Mouse (Mus musculus): Measurements from ENCODE around the gene Dapk1.

DNA sequence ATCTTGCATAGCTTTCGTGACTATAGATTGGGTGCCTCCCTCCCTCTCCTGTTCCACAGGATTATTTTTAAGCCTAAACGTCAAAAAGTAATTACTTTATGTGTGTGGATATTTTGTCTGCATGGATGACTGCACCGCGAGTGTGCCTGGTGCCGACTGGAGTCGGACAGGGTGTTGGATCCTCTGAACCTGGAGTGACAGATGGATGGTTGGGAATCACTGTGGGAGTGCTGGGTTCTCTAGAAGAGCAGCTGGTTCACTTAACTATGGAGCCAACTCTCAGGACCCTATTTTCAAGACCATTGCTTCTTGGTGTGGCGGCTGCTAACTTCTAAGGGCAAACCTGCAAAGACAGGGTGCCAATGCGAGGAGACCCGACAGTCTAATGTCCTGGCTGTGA lies 133.6 kb downstream of the Dapk1 start:
- TF ChIP-seq CTCF (IDR thresholded peaks at IDR 0.05; ENCODE audit: low read depth, low read length), result no peak
- no peak for TF ChIP-seq POLR2A (IDR thresholded peaks at IDR 0.05; ENCODE audit: insufficient read depth, low read length)
- no peak for TF ChIP-seq EP300 (IDR thresholded peaks at IDR 0.05; ENCODE audit: insufficient read depth, low read depth, low read length)

Data from ES-Bruce4 (cell line).